Mouse (Mus musculus): ENCODE measurements around the gene Nudt3.

- TF ChIP-seq CTCF (IDR thresholded peaks at IDR 0.05; ENCODE audit: control insufficient read depth, insufficient read depth, insufficient replicate concordance, low read depth, low read length): no peak
- TF ChIP-seq POLR2A (IDR thresholded peaks at IDR 0.05; ENCODE audit: control insufficient read depth, low read depth, low read length): no peak
Measured at GRCm38 (mm10) chr17:27568228-27568627, 55.1 kb downstream of the Nudt3 start.
